Mouse (Mus musculus) liver, embryonic 14.5 days (tissue): ENCODE data around the gene Peak1.
"Not testable (repeated sequence)": the region's sequence is repeated elsewhere in the genome, so short reads cannot be mapped to it uniquely, and the experiment has no call there.

Experiments used
- CTCF ChIP-seq: IDR thresholded peaks from 2 replicates; pipeline ENCODE4 v1.5.1; 2016; ENCODE audit warnings: antibody characterized with exemption, low read depth, control low read depth
- EP300 ChIP-seq: IDR thresholded peaks from 2 replicates; pipeline ENCODE4 v1.6.1; 2016; ENCODE audit warnings: antibody characterized with exemption, low read depth

GRCm38 (mm10) chr9:56223429-56224051 lies 194.3 kb downstream of the Peak1 start:
- TF ChIP-seq EP300, CTCF: not testable (repeated sequence)
